Mouse (Mus musculus): Measurements from ENCODE around the gene Zfp672.

Gene Zfp672

GRCm38 (mm10) chr11:58275756-58276155 is 54.4 kb downstream of the Zfp672 start:
- DNase-seq: peak in 1 of 2 experiments; percentile 7

GRCm38 (mm10) chr11:58274572-58274971 is 55.6 kb downstream of the Zfp672 start, which contains the start of gene 4930438A08Rik:
Gene 4930438A08Rik, plus strand, starts transcription at chr11:58274799.
- no peak for DNase-seq

- no peak for DNase-seq
Observed at GRCm38 (mm10) chr11:58268285-58268684, 61.9 kb downstream of the Zfp672 start.

All from lung, postnatal 4 days (tissue).